Mouse (Mus musculus) embryonic facial prominence, embryonic 11.5 days (tissue): ENCODE measurements around the gene Pawr. TPM values are rescaled to one million over a fixed set of nuclear protein-coding genes. Genes with fewer than 3 reads are reported as not detected.

Experiments
- ATAC-seq: fragments of 200-750 bp; cut with Nextera tagmentation; replicated peaks from 2 replicates; pipeline ENCODE4 v1.8.0; 2017; ENCODE audit warnings: low read depth; ENCODE audit not compliant: insufficient number of reproducible peaks, low FRiP score, low TSS enrichment
- DNase-seq: peaks from one replicate; pipeline ENCODE4 v3.0.0-alpha.2; 2015; ENCODE audit warnings: low spot score
- H3K27ac ChIP-seq: fragments of 300-500 bp; sonication (generic); replicated peaks from 2 replicates; pipeline ENCODE4 v1.5.1; 2014; ENCODE audit warnings: mild to moderate bottlenecking, low read depth, low read length, control low read depth
- H3K27me3 ChIP-seq: fragments of 300-500 bp; sonication (generic); 2 replicates; pipeline ENCODE4 v1.6.1; 2014; ENCODE audit warnings: mild to moderate bottlenecking, low read length, moderate library complexity, mixed read lengths; ENCODE audit not compliant: control insufficient read depth, insufficient read depth
- H3K36me3 ChIP-seq: fragments of 300-500 bp; sonication (generic); replicated peaks from 2 replicates; pipeline ENCODE4 v1.6.1; 2014; ENCODE audit warnings: low read depth, mild to moderate bottlenecking, low read length, moderate library complexity, mixed read lengths; ENCODE audit not compliant: control insufficient read depth, insufficient read depth
- H3K4me1 ChIP-seq: fragments of 300-500 bp; sonication (generic); 2 replicates; pipeline ENCODE4 v1.6.1; 2014; ENCODE audit warnings: low read length, mixed read lengths; ENCODE audit not compliant: control insufficient read depth, insufficient read depth
- H3K4me2 ChIP-seq: fragments of 300-500 bp; sonication (generic); 2 replicates; pipeline ENCODE4 v1.6.1; 2014; ENCODE audit warnings: low read depth, mild to moderate bottlenecking, control low read depth, low read length, moderate library complexity
- H3K4me3 ChIP-seq: fragments of 300-500 bp; sonication (generic); 2 replicates; pipeline ENCODE4 v1.5.1; 2014; ENCODE audit warnings: low read depth, low read length, control low read depth
- H3K9ac ChIP-seq: fragments of 300-500 bp; sonication (generic); replicated peaks from 2 replicates; pipeline ENCODE4 v1.6.1; 2014; ENCODE audit warnings: mild to moderate bottlenecking, control low read depth, low read length
- H3K9me3 ChIP-seq: fragments of 300-500 bp; sonication (generic); replicated peaks from 2 replicates; pipeline ENCODE4 v1.6.1; 2016; ENCODE audit warnings: mild to moderate bottlenecking, low read length, inconsistent platforms, mixed read lengths; ENCODE audit not compliant: control insufficient read depth
- WGBS: fragments of 180-500 bp; shearing (Covaris S2); extraction: QIAGEN DNeasy Blood & Tissue Kit; methylation state at CpG from one replicate; pipeline ENCODE4 v1.1.7; 2014; 5-methylcytosine and 5-hydroxymethylcytosine counted together
- polyA plus RNA-seq: library from polyadenylated mRNA; unstranded; fragments of >200 nt; fragmentation: Nextera tagmentation; extraction: Ambion mirVana; gene quantifications from 2 replicates; pipeline ENCODE4 v1.2.1, GENCODE M21; 2014

Pawr gene
- polyA plus RNA-seq, 1 experiment from 2014 or later = 11.6 TPM

GRCm38 (mm10) chr10:108328356-108328755, 3.6 kb upstream of the Pawr start:
- no peak for DNase-seq
- no peak overlapping the region for H3K9ac ChIP-seq
- ATAC-seq = no peak
- no peaks in the 10 kb centered on the region for H3K36me3 ChIP-seq
- no peak overlapping the region for H3K4me2 ChIP-seq
- no peaks in the 10 kb centered on the region for H3K4me1 ChIP-seq
- 92% methylated on average over 7 of the region's 7 CpGs for WGBS
- H3K4me3 ChIP-seq = no peak overlapping the region
- H3K27ac ChIP-seq = no peak overlapping the region
- H3K27me3 ChIP-seq = peaks cover 2% of the 10 kb centered on the region; the same call in 1 of the 2 replicates
- no peaks in the 10 kb centered on the region for H3K9me3 ChIP-seq

- WGBS = 87% methylated on average over 12 of the region's 12 CpGs
- H3K4me3 ChIP-seq = no peak overlapping the region
- no peak for ATAC-seq
- H3K4me2 ChIP-seq = no peak overlapping the region
- no peak overlapping the region for H3K27ac ChIP-seq
- H3K27me3 ChIP-seq = peaks cover 2% of the 10 kb centered on the region; the same call in 1 of the 2 replicates
- DNase-seq = no peak
- H3K9ac ChIP-seq = no peak overlapping the region
- H3K9me3 ChIP-seq = no peaks in the 10 kb centered on the region
- H3K4me1 ChIP-seq = no peaks in the 10 kb centered on the region
- H3K36me3 ChIP-seq = no peaks in the 10 kb centered on the region
Measured at GRCm38 (mm10) chr10:108328983-108329382, 2.9 kb upstream of the Pawr start.

- Histone ChIP-seq H3K9ac (no peak overlapping the region), H3K4me3 (no peak overlapping the region), H3K4me2 (no peak overlapping the region), H3K36me3 (no peaks in the 10 kb centered on the region), H3K9me3 (no peaks in the 10 kb centered on the region), H3K4me1 (no peaks in the 10 kb centered on the region), H3K27ac (no peak overlapping the region), H3K27me3 (peaks cover 2% of the 10 kb centered on the region; the same call in 1 of the 2 replicates)
- ATAC-seq (no peak), DNase-seq (no peak)
- 81% methylated on average over 5 of the region's 5 CpGs for WGBS
Measured at GRCm38 (mm10) chr10:108329771-108330170, 2.1 kb upstream of the Pawr start.

GRCm38 (mm10) chr10:108330964-108331363, 957 bp upstream of the Pawr start:
- Histone ChIP-seq H3K4me1 (no peaks in the 10 kb centered on the region), H3K9me3 (no peaks in the 10 kb centered on the region), H3K4me2 (peak overlapping the region; percentile 14; the same call in 1 of the 2 replicates), H3K27ac (no peak overlapping the region), H3K9ac (no peak overlapping the region), H3K36me3 (no peaks in the 10 kb centered on the region), H3K4me3 (no peak overlapping the region), H3K27me3 (peaks cover 2% of the 10 kb centered on the region; the same call in 1 of the 2 replicates)
- 6% methylated on average over 10 of the region's 10 CpGs for WGBS
- no peak for DNase-seq
- no peak for ATAC-seq

GRCm38 (mm10) chr10:108332571-108333541, 935 bp downstream of the Pawr start:
- peak overlapping the region; percentile 35; the same call in 1 of the 2 replicates for H3K27ac ChIP-seq
- H3K9ac ChIP-seq = peak overlapping the region; percentile 76
- H3K36me3 ChIP-seq = no peaks in the 10 kb centered on the region
- H3K9me3 ChIP-seq = no peaks in the 10 kb centered on the region
- no peaks in the 10 kb centered on the region for H3K4me1 ChIP-seq
- DNase-seq (peak; percentile 70), ATAC-seq (peak; percentile 51)
- peak overlapping the region; percentile 81 for H3K4me3 ChIP-seq
- H3K4me2 ChIP-seq = peak overlapping the region; percentile 97
- WGBS = under 1% methylated on average over 100 of the region's 129 CpGs
- H3K27me3 ChIP-seq = peaks cover 2% of the 10 kb centered on the region; the same call in 1 of the 2 replicates

GRCm38 (mm10) chr10:108333642-108334041, 1.7 kb downstream of the Pawr start:
- Histone ChIP-seq H3K4me1 (no peaks in the 10 kb centered on the region), H3K27ac (no peak overlapping the region), H3K4me3 (peak overlapping the region; percentile 81), H3K9ac (no peak overlapping the region; the same call in 1 of the 2 replicates), H3K4me2 (peak overlapping the region; percentile 97), H3K27me3 (peaks cover 2% of the 10 kb centered on the region; the same call in 1 of the 2 replicates), H3K36me3 (no peaks in the 10 kb centered on the region), H3K9me3 (no peaks in the 10 kb centered on the region)
- ATAC-seq (no peak), DNase-seq (peak; percentile 27)
- WGBS = 3% methylated on average over 12 of the region's 12 CpGs

GRCm38 (mm10) chr10:108334096-108334495, 2.2 kb downstream of the Pawr start:
- no peak for DNase-seq
- H3K9ac ChIP-seq = no peak overlapping the region
- no peak overlapping the region for H3K4me3 ChIP-seq
- H3K4me2 ChIP-seq = no peak overlapping the region
- no peak overlapping the region for H3K27ac ChIP-seq
- peaks cover 2% of the 10 kb centered on the region; the same call in 1 of the 2 replicates for H3K27me3 ChIP-seq
- no peaks in the 10 kb centered on the region for H3K4me1 ChIP-seq
- H3K9me3 ChIP-seq = no peaks in the 10 kb centered on the region
- H3K36me3 ChIP-seq = no peaks in the 10 kb centered on the region
- WGBS = 22% methylated on average over 1 of the region's 1 CpGs
- no peak for ATAC-seq

GRCm38 (mm10) chr10:108335736-108336292, 3.9 kb downstream of the Pawr start:
- Histone ChIP-seq H3K9ac (no peak overlapping the region), H3K36me3 (no peaks in the 10 kb centered on the region), H3K27ac (no peak overlapping the region), H3K4me1 (no peaks in the 10 kb centered on the region), H3K27me3 (peaks cover 2% of the 10 kb centered on the region; the same call in 1 of the 2 replicates), H3K4me3 (no peak overlapping the region), H3K4me2 (no peak overlapping the region), H3K9me3 (no peaks in the 10 kb centered on the region)
- DNase-seq = no peak
- WGBS = 90% methylated on average over 10 of the region's 10 CpGs
- ATAC-seq = no peak
